Mouse (Mus musculus): ENCODE measurements around the gene Tbx10. TPM values are rescaled to one million over a fixed set of nuclear protein-coding genes. Genes with fewer than 3 reads are reported as not detected.
"Not testable (repeated sequence)": the region's sequence is repeated elsewhere in the genome, so short reads cannot be mapped to it uniquely, and the experiment has no call there.

Tbx10 gene
- total and polyA plus RNA-seq, 3 experiments = 0.14 TPM; not detected in 2

DNA sequence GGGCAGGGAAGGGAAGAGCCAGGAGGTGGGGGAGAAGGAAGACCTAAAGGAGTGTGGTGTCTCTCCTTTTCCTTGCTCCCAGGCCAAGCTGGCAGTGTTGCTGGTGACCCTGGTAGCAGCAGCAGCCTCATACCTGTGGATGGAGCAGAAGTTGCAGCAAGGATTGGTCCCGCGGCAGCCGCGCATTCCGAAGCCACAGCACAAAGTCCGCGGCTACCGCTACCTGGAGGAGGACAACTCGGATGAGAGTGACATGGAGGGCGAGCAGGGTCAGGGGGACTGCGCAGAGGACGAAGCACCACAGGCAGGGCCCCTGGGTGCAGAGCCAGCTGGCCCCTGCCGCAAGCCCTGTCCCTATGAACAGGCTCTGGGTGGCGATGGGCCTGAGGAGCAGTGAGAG lies 44.0 kb upstream of the Tbx10 start:
- 80% methylated on average over 14 of the region's 14 CpGs for WGBS
- H3K27ac ChIP-seq = no peak overlapping the region
- H3K9ac ChIP-seq (ENCODE audit: low read depth, low read length) = no peak overlapping the region
- no peak for DNase-seq
- intact Hi-C loops (cut with DNase I) = no loop called here
- no peaks in the 10 kb centered on the region for H3K36me3 ChIP-seq (ENCODE audit: control insufficient read depth, insufficient read depth, low read length)
- TF ChIP-seq EP300 (IDR thresholded peaks at IDR 0.05; ENCODE audit: insufficient read depth, low read depth, low read length) = no peak
- no peak for TF ChIP-seq POLR2A (IDR thresholded peaks at IDR 0.05; ENCODE audit: insufficient read depth, low read depth, low read length)
- no peak for TF ChIP-seq CTCF (IDR thresholded peaks at IDR 0.05)
- no peaks in the 10 kb centered on the region for H3K79me2 ChIP-seq (replicated peaks; ENCODE audit: control insufficient read depth, insufficient read depth, low read length)
- no peaks in the 10 kb centered on the region; the same call in 1 of the 2 replicates for H3K4me1 ChIP-seq (ENCODE audit: control insufficient read depth, insufficient read depth, low read length)
- H3K27me3 ChIP-seq (ENCODE audit: control insufficient read depth, insufficient read depth, low read length) = no peaks in the 10 kb centered on the region
- no peak overlapping the region for H3K4me3 ChIP-seq

GRCm38 (mm10) chr19:3950331-3950730 lies 42.2 kb upstream of the Tbx10 start:
- no peaks in the 10 kb centered on the region; the same call in 1 of the 2 replicates for H3K4me1 ChIP-seq (ENCODE audit: control insufficient read depth, insufficient read depth, low read length)
- intact Hi-C loops (cut with DNase I) = no loop called here
- no peak for DNase-seq
- H3K9ac ChIP-seq (ENCODE audit: low read depth, low read length) = no peak overlapping the region
- TF ChIP-seq POLR2A (IDR thresholded peaks at IDR 0.05; ENCODE audit: insufficient read depth, low read depth, low read length) (no peak), EP300 (IDR thresholded peaks at IDR 0.05; ENCODE audit: insufficient read depth, low read depth, low read length) (no peak), CTCF (IDR thresholded peaks at IDR 0.05) (no peak)
- H3K36me3 ChIP-seq (ENCODE audit: control insufficient read depth, insufficient read depth, low read length) = no peaks in the 10 kb centered on the region
- H3K79me2 ChIP-seq (replicated peaks; ENCODE audit: control insufficient read depth, insufficient read depth, low read length) = no peaks in the 10 kb centered on the region
- H3K27me3 ChIP-seq (ENCODE audit: control insufficient read depth, insufficient read depth, low read length) = no peaks in the 10 kb centered on the region
- no peak overlapping the region for H3K4me3 ChIP-seq
- WGBS = 84% methylated on average over 3 of the region's 3 CpGs
- no peak overlapping the region for H3K27ac ChIP-seq

DNA sequence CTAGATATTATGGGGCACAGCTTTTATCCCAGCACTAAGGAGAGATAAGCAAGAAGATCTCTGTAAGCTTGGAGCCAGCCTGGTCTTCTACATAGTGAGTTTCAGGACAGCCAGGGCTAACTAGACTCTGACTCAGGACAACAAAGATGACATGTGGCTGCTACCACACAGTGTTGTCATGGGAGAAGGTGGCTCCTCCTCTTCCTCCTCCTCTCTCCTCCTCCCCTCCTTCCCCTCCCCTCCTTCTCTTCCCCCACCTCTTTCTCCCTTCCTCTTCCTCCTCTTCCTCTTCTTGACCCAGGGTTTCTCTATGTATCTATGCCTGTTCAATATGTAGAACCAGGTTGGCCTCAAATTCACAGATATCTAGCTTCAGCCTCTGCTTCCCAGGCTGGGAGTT lies 41.1 kb upstream of the Tbx10 start:
- H3K27me3 ChIP-seq (ENCODE audit: control insufficient read depth, insufficient read depth, low read length) = no peaks in the 10 kb centered on the region
- no peaks in the 10 kb centered on the region for H3K79me2 ChIP-seq (replicated peaks; ENCODE audit: control insufficient read depth, insufficient read depth, low read length)
- no peak overlapping the region for H3K9ac ChIP-seq (ENCODE audit: low read depth, low read length)
- no peak overlapping the region for H3K4me3 ChIP-seq
- intact Hi-C loops (cut with DNase I) = no loop called here
- no peaks in the 10 kb centered on the region for H3K36me3 ChIP-seq (ENCODE audit: control insufficient read depth, insufficient read depth, low read length)
- H3K27ac ChIP-seq = no peak overlapping the region
- DNase-seq = no peak
- H3K4me1 ChIP-seq (ENCODE audit: control insufficient read depth, insufficient read depth, low read length) = no peaks in the 10 kb centered on the region
- TF ChIP-seq CTCF (IDR thresholded peaks at IDR 0.05) (no peak), EP300 (IDR thresholded peaks at IDR 0.05; ENCODE audit: insufficient read depth, low read depth, low read length) (no peak), POLR2A (IDR thresholded peaks at IDR 0.05; ENCODE audit: insufficient read depth, low read depth, low read length) (no peak)

- WGBS = 24% methylated on average over 1 of the region's 1 CpGs
- intact Hi-C loops (cut with DNase I) = no loop called here
Measured at GRCm38 (mm10) chr19:3952099-3952498, 40.5 kb upstream of the Tbx10 start.

GRCm38 (mm10) chr19:3955033-3955432 lies 37.5 kb upstream of the Tbx10 start:
- no peaks in the 10 kb centered on the region for H3K79me2 ChIP-seq (replicated peaks; ENCODE audit: control insufficient read depth, insufficient read depth, low read length)
- TF ChIP-seq CTCF (IDR thresholded peaks at IDR 0.05) = no peak
- TF ChIP-seq POLR2A (IDR thresholded peaks at IDR 0.05; ENCODE audit: insufficient read depth, low read depth, low read length) = no peak
- TF ChIP-seq EP300 (IDR thresholded peaks at IDR 0.05; ENCODE audit: insufficient read depth, low read depth, low read length) = no peak

More at GRCm38 (mm10) chr19:3952099-3952498, 40.5 kb upstream of the Tbx10 start:
- TF ChIP-seq CTCF (IDR thresholded peaks at IDR 0.05) (no peak), EP300 (IDR thresholded peaks at IDR 0.05; ENCODE audit: insufficient read depth, low read depth, low read length) (no peak), POLR2A (IDR thresholded peaks at IDR 0.05; ENCODE audit: insufficient read depth, low read depth, low read length) (no peak)
- Histone ChIP-seq H3K27me3 (ENCODE audit: control insufficient read depth, insufficient read depth, low read length) (no peaks in the 10 kb centered on the region), H3K4me1 (ENCODE audit: control insufficient read depth, insufficient read depth, low read length) (no peaks in the 10 kb centered on the region), H3K36me3 (ENCODE audit: control insufficient read depth, insufficient read depth, low read length) (no peaks in the 10 kb centered on the region), H3K79me2 (replicated peaks; ENCODE audit: control insufficient read depth, insufficient read depth, low read length) (no peaks in the 10 kb centered on the region), H3K9ac (ENCODE audit: low read depth, low read length) (no peak overlapping the region), H3K27ac (no peak overlapping the region), H3K4me3 (no peak overlapping the region)
- no peak for DNase-seq

DNA sequence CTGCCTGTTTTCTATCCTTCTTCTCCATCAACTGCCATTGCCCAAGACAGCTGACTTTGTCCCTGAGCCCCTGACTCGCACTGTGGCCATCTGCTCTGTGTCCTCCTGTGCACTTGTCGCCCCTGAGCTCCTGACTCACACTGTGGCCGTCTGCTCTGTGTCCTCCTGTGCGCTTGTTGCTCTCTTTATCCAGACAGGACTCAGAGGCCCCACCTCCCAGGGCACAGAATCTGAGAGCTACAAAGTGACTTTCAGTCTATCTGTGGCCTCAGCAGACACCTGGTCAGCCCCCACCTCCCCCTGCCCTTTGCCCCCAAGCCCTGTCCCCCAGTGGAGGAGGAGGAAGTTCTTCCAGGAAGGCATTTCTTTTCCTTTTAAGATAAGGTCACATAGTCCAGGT lies 36.7 kb upstream of the Tbx10 start:
- H3K4me3 ChIP-seq = no peak overlapping the region
- H3K27me3 ChIP-seq (ENCODE audit: control insufficient read depth, insufficient read depth, low read length) = no peaks in the 10 kb centered on the region
- H3K27ac ChIP-seq = no peak overlapping the region
- no peak for TF ChIP-seq POLR2A (IDR thresholded peaks at IDR 0.05; ENCODE audit: insufficient read depth, low read depth, low read length)
- TF ChIP-seq EP300 (IDR thresholded peaks at IDR 0.05; ENCODE audit: insufficient read depth, low read depth, low read length) = no peak
- no peak for TF ChIP-seq CTCF (IDR thresholded peaks at IDR 0.05)
- H3K36me3 ChIP-seq (ENCODE audit: control insufficient read depth, insufficient read depth, low read length) = no peaks in the 10 kb centered on the region
- no peak overlapping the region for H3K9ac ChIP-seq (ENCODE audit: low read depth, low read length)
- DNase-seq = no peak
- no peaks in the 10 kb centered on the region for H3K4me1 ChIP-seq (ENCODE audit: control insufficient read depth, insufficient read depth, low read length)
- intact Hi-C loops (cut with DNase I) = no loop called here
- no peaks in the 10 kb centered on the region for H3K79me2 ChIP-seq (replicated peaks; ENCODE audit: control insufficient read depth, insufficient read depth, low read length)
- WGBS = 45% methylated on average over 4 of the region's 4 CpGs

More at GRCm38 (mm10) chr19:3955033-3955432, 37.5 kb upstream of the Tbx10 start:
- Histone ChIP-seq H3K27ac (no peak overlapping the region), H3K27me3 (ENCODE audit: control insufficient read depth, insufficient read depth, low read length) (no peaks in the 10 kb centered on the region), H3K9ac (ENCODE audit: low read depth, low read length) (no peak overlapping the region), H3K36me3 (ENCODE audit: control insufficient read depth, insufficient read depth, low read length) (no peaks in the 10 kb centered on the region), H3K4me1 (ENCODE audit: control insufficient read depth, insufficient read depth, low read length) (no peaks in the 10 kb centered on the region), H3K4me3 (no peak overlapping the region)
- WGBS = 77% methylated on average over 3 of the region's 3 CpGs
- DNase-seq = no peak
- intact Hi-C loops (cut with DNase I) = no loop called here

GRCm38 (mm10) chr19:3957296-3958036 lies 35.1 kb upstream of the Tbx10 start:
- H3K27me3 ChIP-seq (ENCODE audit: control insufficient read depth, insufficient read depth, low read length); H3K79me2 ChIP-seq (replicated peaks; ENCODE audit: control insufficient read depth, insufficient read depth, low read length); H3K27ac ChIP-seq; H3K9ac ChIP-seq (ENCODE audit: low read depth, low read length); intact Hi-C loops (cut with DNase I); H3K4me1 ChIP-seq (ENCODE audit: control insufficient read depth, insufficient read depth, low read length); DNase-seq; H3K4me3 ChIP-seq; H3K36me3 ChIP-seq (ENCODE audit: control insufficient read depth, insufficient read depth, low read length): not testable (repeated sequence)
- 76% methylated on average over 5 of the region's 5 CpGs for WGBS

Data from heart, adult 2 months (tissue).